Comparison of ENCODE assay signal across 7 mouse cellular contexts in the genomic region with DNA sequence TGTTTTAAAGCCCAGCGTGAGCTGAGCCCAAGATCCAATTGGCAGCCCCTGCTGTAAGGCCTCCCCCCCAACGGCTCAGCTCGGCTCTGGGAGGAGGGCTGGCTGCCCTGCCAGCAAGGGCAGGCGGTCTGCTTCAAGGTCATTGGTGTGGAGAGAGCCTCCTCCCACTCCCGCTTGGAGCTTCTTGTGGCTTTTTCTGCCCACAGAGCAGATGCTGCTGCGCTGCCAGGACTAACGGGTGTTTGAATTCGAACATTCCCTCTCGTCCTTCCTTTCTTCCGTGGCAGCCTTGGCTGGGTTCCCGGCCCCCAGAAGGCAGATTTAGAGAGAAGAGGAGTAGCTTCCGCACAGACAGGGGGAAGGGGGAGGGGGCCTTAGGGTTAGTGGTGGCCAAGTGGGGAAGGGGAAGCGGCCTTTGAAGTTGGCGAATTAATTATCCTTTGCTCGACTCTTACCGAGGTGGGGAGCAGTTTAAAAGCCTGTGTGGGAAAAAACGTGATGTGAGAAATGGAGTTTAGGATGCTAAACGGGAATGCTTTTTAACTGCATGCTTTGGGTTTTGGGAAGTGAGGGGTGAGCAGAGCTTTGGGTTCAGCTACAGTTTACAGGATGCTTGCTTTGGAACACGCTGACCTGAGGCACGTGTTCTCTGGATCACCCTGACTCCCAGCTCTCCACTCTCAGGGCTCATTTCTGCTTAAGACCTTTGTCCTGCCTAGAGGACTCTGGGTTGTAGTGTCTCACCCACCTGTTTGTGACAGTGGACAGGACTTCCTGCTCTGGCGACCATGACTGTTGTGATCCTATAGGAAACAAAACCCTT.
DNase-seq lines count a peak whose midpoint lies in the region; ATAC-seq lines count a peak whose summit lies in the region.

No protein-coding gene starts in this region.

- peak overlapping the region; percentile 42 for H3K4me2 ChIP-seq in hindbrain, embryonic 16.5 days (ENCODE audit: low read length)

- peak overlapping the region; percentile 47; the same call in 1 of the 2 replicates for H3K9ac ChIP-seq in hindbrain, embryonic 16.5 days (ENCODE audit: low read depth, low read length)

- H3K9me3 ChIP-seq in hindbrain, embryonic 16.5 days (ENCODE audit: control insufficient read depth, low read length), result no peaks in the 10 kb centered on the region

- no peaks in the 10 kb centered on the region for H3K36me3 ChIP-seq in hindbrain, embryonic 16.5 days (ENCODE audit: control insufficient read depth, insufficient read depth, low read length)

- ATAC-seq in frontal cortex, adult (ENCODE audit: low TSS enrichment), result peak; percentile 68
- ATAC-seq in hindbrain, embryonic 16.5 days, result peak; percentile 94

- WGBS in hindbrain, embryonic 16.5 days, result 3% methylated on average over 21 of the region's 21 CpGs

- intact Hi-C loops in left cerebral cortex, postnatal 14 days (cut with DNase I), result no loop called here

- H3K27me3 ChIP-seq in hindbrain, embryonic 16.5 days (replicated peaks; ENCODE audit: control insufficient read depth, insufficient read depth, low read length), result no peaks in the 10 kb centered on the region

- DNase-seq in adrenal gland, adult 8-10 months, result peak; percentile 33
- peak; percentile 88 for DNase-seq in cerebellum, adult 9-10 months
- DNase-seq in left cerebral cortex, postnatal 14 days (ENCODE audit: low spot score in 2 of 2), result peak; percentile 87 to 89
- peak; percentile 48 for DNase-seq in mesoderm, embryonic 11.5 days (ENCODE audit: low read depth, low spot score)
- peak; percentile 83 to 88 for DNase-seq in right cerebral cortex, postnatal 36 days (ENCODE audit: low spot score in 2 of 2)

- peak overlapping the region; percentile 83 for H3K27ac ChIP-seq in hindbrain, embryonic 16.5 days (ENCODE audit: low read depth, low read length)

- H3K4me3 ChIP-seq in hindbrain, embryonic 16.5 days (ENCODE audit: low read length), result no peak overlapping the region

- peaks cover 29% of the 10 kb centered on the region for H3K4me1 ChIP-seq in hindbrain, embryonic 16.5 days (ENCODE audit: control insufficient read depth, insufficient read depth, low read depth, low read length)

Comparison
In these comparisons a context has a peak if more than half of its experiments do, and no peak if none do; other contexts are left out.
1. DNase-seq: peak in every context shown above with its lines; median percentile 88 in cerebellum, adult 9-10 months; 88 in left cerebral cortex, postnatal 14 days; 86 in right cerebral cortex, postnatal 36 days; 48 in mesoderm, embryonic 11.5 days; 33 in adrenal gland, adult 8-10 months.